Mouse (Mus musculus) WW6 (cell line): Measurements from ENCODE around the gene Ncdn.

Experiments
- DNase-seq: peaks from one replicate; pipeline ENCODE4 v3.0.0-alpha.2; 2013; ENCODE audit warnings: low read depth, low spot score

Ncdn gene

DNA sequence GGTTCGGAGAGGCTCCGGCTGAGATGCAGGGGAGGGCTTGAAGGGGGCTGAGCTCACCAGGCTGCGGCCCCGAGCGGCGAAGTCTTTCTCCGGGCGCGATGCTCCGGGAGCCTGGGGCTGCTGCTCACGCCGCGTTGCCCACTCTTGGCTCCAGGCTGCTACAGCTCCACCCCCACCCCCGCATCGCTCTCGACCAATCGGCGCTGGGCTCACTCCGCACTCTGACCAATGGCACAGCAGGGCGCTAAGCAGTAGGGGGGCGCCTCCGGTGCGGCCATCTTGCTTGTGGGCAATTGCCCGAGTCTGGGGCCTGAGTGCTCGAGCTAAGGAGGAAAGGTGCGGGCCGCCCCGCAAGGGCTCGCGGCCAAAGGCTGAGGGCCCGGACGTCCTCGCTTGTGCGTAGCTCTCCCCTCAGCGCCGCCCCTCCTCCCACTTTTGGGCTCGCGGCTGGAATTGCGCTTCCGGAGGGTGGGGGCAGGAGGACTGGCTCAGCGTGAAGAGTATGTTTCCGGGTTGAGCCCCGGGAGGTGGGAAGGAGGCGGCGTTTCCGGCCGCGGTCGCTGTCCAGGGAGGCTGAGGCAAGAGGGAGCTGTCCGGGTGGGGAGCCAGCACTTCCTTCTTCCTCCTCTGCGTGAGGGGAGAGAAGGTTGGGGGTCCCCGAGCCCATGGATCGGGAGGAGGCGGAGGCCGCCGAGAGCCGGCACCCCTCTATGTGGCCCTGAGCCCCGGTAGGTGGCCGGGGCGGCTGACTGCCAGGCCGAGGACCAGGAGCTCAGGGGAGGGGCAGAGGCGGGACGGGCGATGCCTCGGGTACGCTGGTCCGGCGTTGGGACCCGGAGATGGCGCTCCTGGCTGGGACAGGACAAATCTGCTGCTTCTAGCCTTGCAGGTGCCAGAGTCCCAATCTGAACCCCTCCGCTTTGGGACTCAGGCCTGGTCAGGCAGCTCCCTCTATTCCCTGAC is at the start of gene Ncdn, which contains the start of gene AU040320:
Ncdn (minus strand) TSS at position 171 of the 963 bp plus-strand sequence.
AU040320 (plus strand) TSS at position 277 of the 963 bp plus-strand sequence.
- peak; percentile 96 for DNase-seq

- no peak for DNase-seq
Observed at GRCm38 (mm10) chr4:126802174-126802573, 48.9 kb upstream of the Ncdn start.

DNA sequence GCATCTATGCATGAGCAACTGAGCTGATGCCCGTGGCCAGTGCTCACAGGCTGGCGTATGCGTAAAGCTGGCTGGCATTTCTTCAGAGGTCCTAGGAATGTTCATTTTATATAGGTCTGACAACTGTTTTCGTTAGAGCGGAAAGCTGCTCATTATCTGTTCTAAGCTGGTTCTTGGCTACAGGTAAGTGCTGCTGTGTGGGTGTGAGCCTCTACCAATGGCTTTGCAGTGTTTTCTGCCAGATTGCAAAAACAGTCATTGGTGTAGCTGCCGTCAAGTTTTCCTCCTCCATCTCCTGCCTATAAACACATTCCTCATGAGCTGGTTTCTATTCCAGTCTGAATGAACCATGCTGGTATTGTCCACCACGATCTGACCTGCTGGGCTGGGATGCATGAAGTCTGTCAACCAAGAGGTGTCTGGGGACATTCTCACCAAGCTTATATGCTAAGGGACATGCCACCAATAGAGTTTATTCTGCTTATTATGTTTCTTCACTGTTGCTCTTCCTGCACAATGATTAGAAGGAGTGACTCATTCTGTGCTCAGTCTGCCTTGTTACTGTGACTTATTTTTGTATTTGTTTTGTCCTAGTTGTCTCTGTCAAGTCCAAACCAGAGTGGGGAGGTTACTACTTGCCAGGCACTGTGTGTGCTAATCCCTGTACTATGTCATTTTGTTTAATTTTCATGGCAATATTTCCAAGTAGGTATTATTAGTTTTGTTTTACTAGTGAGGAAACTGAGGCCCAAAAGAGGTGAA is 39.3 kb upstream of the Ncdn start:
- DNase-seq: no peak

- no peak for DNase-seq
Observed at GRCm38 (mm10) chr4:126782996-126783395, 29.8 kb upstream of the Ncdn start.

DNA sequence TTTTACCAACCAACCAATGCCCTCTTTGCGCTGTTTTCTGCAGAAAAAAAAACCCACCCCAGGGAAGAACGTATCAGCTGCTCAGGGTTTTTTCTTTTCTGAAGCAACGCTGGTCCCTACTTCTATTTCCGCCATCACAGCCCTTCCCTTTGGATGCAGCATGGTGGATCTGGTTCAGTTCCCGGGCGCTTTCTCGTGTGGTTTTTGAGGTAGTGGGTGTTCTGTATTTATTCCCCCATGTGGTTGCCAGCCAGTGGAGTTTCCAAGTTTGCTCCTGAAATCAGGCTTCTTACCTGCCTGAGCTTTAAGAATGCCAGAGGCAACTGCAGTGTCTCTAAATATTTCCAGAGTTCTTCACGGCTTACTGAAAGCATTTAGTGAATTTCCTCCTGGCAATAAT is 29.3 kb upstream of the Ncdn start:
- DNase-seq: no peak

GRCm38 (mm10) chr4:126781871-126782270 is 28.6 kb upstream of the Ncdn start:
- DNase-seq: no peak

- no peak for DNase-seq
Observed at GRCm38 (mm10) chr4:126779826-126780775, 26.9 kb upstream of the Ncdn start.

DNA sequence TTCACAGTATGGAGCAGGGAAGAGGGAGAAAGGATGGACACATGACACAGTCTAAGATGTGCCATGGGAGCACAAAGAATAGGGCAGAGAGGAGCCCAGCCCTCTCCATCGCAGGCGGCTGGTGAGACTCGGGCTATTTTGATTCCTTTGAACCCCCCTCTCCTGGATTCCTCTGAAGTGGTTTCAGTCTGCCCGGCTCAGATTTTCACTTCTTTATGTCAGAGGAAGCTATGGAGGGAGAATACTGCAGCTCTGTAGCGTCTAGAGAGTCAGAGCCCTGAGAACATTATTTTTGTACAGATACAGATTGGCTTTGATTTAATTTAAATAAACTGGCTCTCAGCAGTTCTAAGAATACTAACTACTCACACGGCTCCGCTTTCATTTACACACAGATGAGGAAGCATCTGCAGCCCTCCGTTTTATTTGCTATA is 25.9 kb upstream of the Ncdn start:
- no peak for DNase-seq

- DNase-seq: no peak
Observed at GRCm38 (mm10) chr4:126775182-126775581, 21.9 kb upstream of the Ncdn start.

GRCm38 (mm10) chr4:126773871-126774270 is 20.6 kb upstream of the Ncdn start:
- DNase-seq: no peak

- DNase-seq: no peak
Observed at GRCm38 (mm10) chr4:126770831-126771230, 17.6 kb upstream of the Ncdn start.

DNA sequence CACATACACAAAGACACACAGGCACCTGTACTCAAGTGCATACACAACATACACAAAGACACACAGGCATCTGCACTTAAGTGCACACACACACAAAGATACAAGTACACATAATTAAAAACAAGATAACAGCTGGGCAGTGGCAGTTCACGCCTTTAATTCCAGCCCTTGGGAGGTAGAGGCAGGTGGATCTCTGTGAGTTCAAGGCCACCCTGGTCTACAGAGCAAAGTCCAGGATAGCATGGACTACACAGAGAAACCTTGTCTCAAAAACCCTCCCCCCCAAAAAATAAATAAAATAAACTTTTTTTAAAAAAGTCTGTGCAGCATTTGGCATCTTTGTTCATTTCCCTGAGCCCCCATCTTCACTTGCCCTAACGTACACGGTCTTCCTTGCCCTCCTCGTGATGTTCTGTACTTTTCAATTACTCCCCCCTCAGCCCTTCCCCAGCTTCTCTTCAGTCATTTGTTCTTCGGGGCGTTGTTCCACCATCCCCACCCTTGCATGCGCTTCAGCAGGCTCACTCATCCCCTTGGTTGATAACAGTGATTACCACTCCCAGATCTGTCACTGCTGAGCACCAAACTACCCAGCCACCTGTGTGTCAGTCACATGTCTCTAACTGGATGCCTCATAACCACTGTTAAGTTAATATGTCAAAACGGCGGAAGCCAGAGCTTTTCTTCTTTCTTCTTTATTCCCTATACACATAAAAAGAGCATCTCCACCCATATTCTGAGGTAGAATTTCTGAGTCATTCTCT is 16.7 kb upstream of the Ncdn start:
- DNase-seq: no peak

- no peak for DNase-seq
Observed at GRCm38 (mm10) chr4:126763483-126763882, 10.2 kb upstream of the Ncdn start.

DNA sequence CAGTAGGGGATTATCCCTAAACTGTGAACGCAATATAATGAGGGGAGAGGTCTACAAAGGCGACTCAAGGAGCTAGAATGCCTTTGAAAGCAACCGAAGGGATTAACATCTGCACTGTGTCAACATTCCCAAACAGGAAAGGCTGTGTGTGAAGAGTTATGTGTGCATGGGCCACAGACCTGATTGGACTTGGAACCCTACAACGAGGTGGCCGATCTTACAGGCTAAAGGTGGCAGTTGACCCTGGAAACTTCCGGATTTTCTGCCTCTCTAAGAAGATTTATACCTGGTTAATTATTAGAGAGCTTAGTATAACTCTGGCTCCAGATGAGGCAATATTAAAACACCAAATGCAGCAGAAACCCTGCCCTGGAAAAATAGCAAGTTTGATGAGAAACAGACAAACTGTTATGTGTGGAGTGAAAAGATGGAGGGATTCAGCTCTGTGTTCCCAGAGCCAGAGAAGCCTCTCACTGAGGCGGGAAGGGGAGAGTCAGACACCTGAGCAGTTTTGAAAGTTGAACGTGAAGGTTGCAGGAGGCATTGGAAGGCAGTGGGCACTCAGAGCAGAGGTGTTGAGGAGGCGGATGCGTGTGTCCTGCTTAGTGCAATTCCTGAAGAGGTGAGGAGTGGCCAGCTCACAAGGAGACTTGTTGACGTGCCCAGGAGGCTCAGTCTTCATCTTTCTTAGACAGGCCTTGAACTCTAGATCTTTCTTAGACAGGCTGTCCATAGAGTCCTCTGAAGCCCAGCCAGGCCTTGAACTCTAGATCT is 9.5 kb upstream of the Ncdn start:
- DNase-seq: no peak

- DNase-seq: no peak
Observed at GRCm38 (mm10) chr4:126759435-126759834, 6.2 kb upstream of the Ncdn start.

DNA sequence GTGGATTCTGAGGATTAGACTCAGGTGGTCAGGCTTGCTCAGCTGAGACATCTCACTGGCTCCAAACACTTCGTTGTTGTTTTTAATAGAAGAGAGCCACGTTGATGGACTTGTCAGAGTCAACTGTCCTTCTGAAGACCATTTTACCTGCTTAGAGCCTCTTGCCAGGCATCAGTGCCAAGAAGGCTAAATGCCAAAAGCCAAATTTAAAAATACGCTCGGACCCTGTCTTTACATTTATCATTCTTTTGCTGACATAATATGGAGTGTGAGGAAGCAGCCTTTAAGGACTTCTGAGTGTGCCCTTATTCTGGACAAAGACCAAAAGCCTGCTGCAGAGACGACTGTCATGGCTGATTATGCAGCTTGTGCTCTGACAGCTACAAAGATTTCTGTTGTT is 5.1 kb upstream of the Ncdn start:
- no peak for DNase-seq

DNA sequence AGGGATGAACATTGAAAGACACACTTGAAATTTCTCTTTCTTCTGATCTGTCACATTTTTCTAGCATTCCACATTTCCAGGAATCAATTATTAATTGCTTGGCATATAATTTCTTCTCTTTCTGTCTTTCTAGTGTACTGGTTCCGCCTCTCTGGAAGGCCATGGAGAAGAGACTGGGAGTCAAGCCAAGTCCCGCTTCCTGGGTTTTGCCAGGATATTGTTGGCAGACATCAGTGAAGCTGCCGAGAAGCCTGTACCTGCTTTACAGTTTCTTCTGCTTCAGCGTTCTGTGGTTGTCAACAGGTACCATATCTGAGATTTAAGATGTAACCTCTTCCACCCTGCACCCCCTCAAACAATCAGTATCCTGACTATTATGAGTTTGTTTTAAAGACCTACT is 3.5 kb upstream of the Ncdn start:
- no peak for DNase-seq

GRCm38 (mm10) chr4:126754736-126755374 is 1.6 kb upstream of the Ncdn start:
- DNase-seq: no peak

DNA sequence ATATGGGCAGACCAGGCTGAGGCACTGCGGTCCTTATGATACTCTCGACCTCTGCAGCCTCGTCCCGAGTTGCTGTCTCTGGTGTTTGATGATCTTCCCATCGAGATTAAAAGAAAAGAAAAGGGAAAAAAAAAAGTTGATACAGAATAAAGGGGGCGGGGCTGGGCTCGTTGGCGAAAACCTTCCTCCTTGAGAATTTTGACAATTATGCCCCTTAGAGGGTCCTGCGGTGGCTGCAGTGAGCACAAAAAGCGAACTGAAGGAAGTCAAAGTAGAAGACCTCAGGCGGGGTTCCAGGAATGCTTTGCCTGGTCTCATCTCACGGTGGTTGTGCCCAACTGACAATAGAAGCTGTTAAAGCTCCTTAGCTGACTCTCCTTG is 983 bp upstream of the Ncdn start:
- DNase-seq: no peak
